Mouse (Mus musculus) lung, postnatal 0 days (tissue): ENCODE measurements around the gene Maged1.

Experiments
- CTCF ChIP-seq: IDR thresholded peaks from 2 replicates; pipeline ENCODE4 v1.5.1; 2016; ENCODE audit warnings: antibody characterized with exemption, mild to moderate bottlenecking
- EP300 ChIP-seq: IDR thresholded peaks from 2 replicates; pipeline ENCODE4 v1.6.1; 2016; ENCODE audit warnings: antibody characterized with exemption, mild to moderate bottlenecking, control low read depth

DNA sequence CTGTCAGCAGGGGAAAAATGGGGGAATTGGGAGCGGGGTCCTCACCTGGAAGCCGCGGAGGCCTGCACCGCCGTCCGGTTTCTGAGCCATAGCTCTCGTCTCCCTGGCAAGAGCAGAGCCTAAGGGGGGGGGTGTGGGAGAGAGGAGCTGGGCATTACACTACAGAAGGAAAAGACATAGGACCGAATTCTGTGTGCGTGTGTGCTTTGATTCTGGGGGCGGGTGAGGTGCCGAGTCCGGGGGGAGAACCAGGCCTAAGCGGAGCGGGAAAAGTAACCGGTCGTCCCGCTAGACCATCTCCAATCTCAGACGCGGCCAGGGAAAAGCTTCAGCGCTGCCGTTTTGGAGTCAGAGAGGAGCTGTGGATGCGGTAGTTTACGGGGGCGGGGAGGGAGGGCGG lies 737 bp downstream of the Maged1 start:
- TF ChIP-seq CTCF (no peak), EP300 (no peak)
